Mouse (Mus musculus): Measurements from ENCODE around the gene Zbtb8os. TPM values are rescaled to one million over a fixed set of nuclear protein-coding genes. Genes with fewer than 3 reads are reported as not detected.

Zbtb8os gene
- polyA plus RNA-seq, 1 experiment from 2014 or later, result 39.1 TPM

GRCm38 (mm10) chr4:129379805-129380204 is 44.3 kb downstream of the Zbtb8os start:
- no peak overlapping the region for H3K4me2 ChIP-seq
- H3K36me3 ChIP-seq, result no peaks in the 10 kb centered on the region
- no peak overlapping the region for H3K4me3 ChIP-seq
- 0 out of 2 replicates have a peak, but pooled peaks cover 7% of the 10 kb centered on the region for H3K4me1 ChIP-seq
- ATAC-seq (ENCODE audit: insufficient number of reproducible peaks, low FRiP score, low TSS enrichment, low read depth), result no peak
- H3K9me3 ChIP-seq, result no peaks in the 10 kb centered on the region
- WGBS, result 87% methylated on average over 3 of the region's 3 CpGs
- no peak overlapping the region for H3K27ac ChIP-seq
- no peak overlapping the region for H3K9ac ChIP-seq
- no peaks in the 10 kb centered on the region for H3K27me3 ChIP-seq

GRCm38 (mm10) chr4:129381148-129381547 is 45.7 kb downstream of the Zbtb8os start:
- Histone ChIP-seq H3K9me3 (no peaks in the 10 kb centered on the region), H3K9ac (no peak overlapping the region), H3K4me1 (0 out of 2 replicates have a peak, but pooled peaks cover 2% of the 10 kb centered on the region), H3K27me3 (no peaks in the 10 kb centered on the region), H3K36me3 (no peaks in the 10 kb centered on the region), H3K27ac (no peak overlapping the region), H3K4me3 (no peak overlapping the region), H3K4me2 (no peak overlapping the region)
- no peak for ATAC-seq (ENCODE audit: insufficient number of reproducible peaks, low FRiP score, low TSS enrichment, low read depth)
- WGBS, result 76% methylated on average over 8 of the region's 8 CpGs

DNA sequence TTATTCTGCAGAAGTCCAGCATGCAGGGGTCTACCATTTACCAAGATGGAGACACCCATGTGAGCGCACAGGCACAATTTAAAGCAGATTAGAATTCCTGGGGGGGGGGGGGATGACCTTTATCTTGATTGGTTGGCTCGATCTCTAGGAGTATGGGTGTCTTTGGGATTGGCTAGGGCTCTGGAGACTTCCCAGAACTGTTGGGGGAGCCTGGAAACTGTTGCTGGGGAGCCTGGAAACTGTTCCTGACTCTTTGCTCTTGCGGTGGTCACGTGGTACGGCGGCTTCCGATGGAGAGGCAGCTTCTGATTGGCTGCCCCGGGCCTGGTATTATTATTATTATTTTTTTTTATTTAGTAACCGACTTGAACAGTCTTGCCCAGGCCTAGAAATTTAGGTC is 46.5 kb downstream of the Zbtb8os start:
- H3K4me1 ChIP-seq, result 0 out of 2 replicates have a peak, but pooled peaks cover 2% of the 10 kb centered on the region
- ATAC-seq (ENCODE audit: insufficient number of reproducible peaks, low FRiP score, low TSS enrichment, low read depth), result no peak
- H3K9ac ChIP-seq, result no peak overlapping the region
- 90% methylated on average over 9 of the region's 9 CpGs for WGBS
- H3K4me2 ChIP-seq, result no peak overlapping the region
- H3K9me3 ChIP-seq, result no peaks in the 10 kb centered on the region
- H3K27me3 ChIP-seq, result no peaks in the 10 kb centered on the region
- H3K27ac ChIP-seq, result no peak overlapping the region
- no peak overlapping the region for H3K4me3 ChIP-seq
- no peaks in the 10 kb centered on the region for H3K36me3 ChIP-seq

GRCm38 (mm10) chr4:129382488-129382887 is 47.0 kb downstream of the Zbtb8os start:
- no peak overlapping the region for H3K9ac ChIP-seq
- no peaks in the 10 kb centered on the region for H3K27me3 ChIP-seq
- H3K4me1 ChIP-seq, result 0 out of 2 replicates have a peak, but pooled peaks cover 2% of the 10 kb centered on the region
- H3K4me2 ChIP-seq, result no peak overlapping the region
- ATAC-seq (ENCODE audit: insufficient number of reproducible peaks, low FRiP score, low TSS enrichment, low read depth), result no peak
- no peak overlapping the region for H3K27ac ChIP-seq
- 88% methylated on average over 2 of the region's 2 CpGs for WGBS
- H3K4me3 ChIP-seq, result no peak overlapping the region
- H3K36me3 ChIP-seq, result no peaks in the 10 kb centered on the region
- no peaks in the 10 kb centered on the region for H3K9me3 ChIP-seq

- H3K4me2 ChIP-seq, result no peak overlapping the region
- no peak for ATAC-seq (ENCODE audit: insufficient number of reproducible peaks, low FRiP score, low TSS enrichment, low read depth)
- H3K9ac ChIP-seq, result no peak overlapping the region
- no peak overlapping the region for H3K4me3 ChIP-seq
- H3K27me3 ChIP-seq, result no peaks in the 10 kb centered on the region
- 87% methylated on average over 3 of the region's 3 CpGs for WGBS
- no peak overlapping the region for H3K27ac ChIP-seq
- no peaks in the 10 kb centered on the region for H3K36me3 ChIP-seq
- no peaks in the 10 kb centered on the region for H3K9me3 ChIP-seq
- no peaks in the 10 kb centered on the region for H3K4me1 ChIP-seq
Measured at GRCm38 (mm10) chr4:129383586-129383985, 48.1 kb downstream of the Zbtb8os start.

GRCm38 (mm10) chr4:129384440-129384839 is 48.9 kb downstream of the Zbtb8os start:
- ATAC-seq (ENCODE audit: insufficient number of reproducible peaks, low FRiP score, low TSS enrichment, low read depth), result no peak
- no peak overlapping the region for H3K27ac ChIP-seq
- no peaks in the 10 kb centered on the region for H3K4me1 ChIP-seq
- no peaks in the 10 kb centered on the region for H3K36me3 ChIP-seq
- H3K4me3 ChIP-seq, result no peak overlapping the region
- WGBS, result 29% methylated on average over 6 of the region's 6 CpGs
- H3K9me3 ChIP-seq, result no peaks in the 10 kb centered on the region
- H3K27me3 ChIP-seq, result no peaks in the 10 kb centered on the region
- H3K9ac ChIP-seq, result no peak overlapping the region
- no peak overlapping the region for H3K4me2 ChIP-seq

DNA sequence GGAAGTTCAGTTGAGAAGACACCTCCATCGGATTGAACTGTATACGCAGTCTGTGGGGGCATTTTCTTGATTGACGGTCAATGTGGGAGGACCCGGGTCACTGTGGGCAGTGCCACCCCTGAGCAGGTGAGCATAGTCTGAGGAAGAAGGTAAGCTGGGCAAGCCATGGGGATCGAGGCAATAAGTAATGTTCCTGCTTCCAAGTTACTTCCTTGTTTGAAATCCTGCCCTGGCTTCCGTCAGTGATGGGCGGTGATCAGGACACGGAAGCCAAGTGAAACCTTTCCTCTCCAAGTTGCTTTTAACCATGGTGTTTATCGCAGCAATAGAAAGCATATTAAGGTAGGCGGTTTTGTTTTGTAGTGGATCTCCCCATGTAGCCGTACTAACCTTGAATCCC is 50.2 kb downstream of the Zbtb8os start:
- Histone ChIP-seq H3K4me1 (no peaks in the 10 kb centered on the region), H3K27me3 (no peaks in the 10 kb centered on the region), H3K27ac (no peak overlapping the region), H3K4me3 (no peak overlapping the region), H3K9ac (no peak overlapping the region), H3K9me3 (no peaks in the 10 kb centered on the region), H3K4me2 (no peak overlapping the region), H3K36me3 (no peaks in the 10 kb centered on the region)
- ATAC-seq (ENCODE audit: insufficient number of reproducible peaks, low FRiP score, low TSS enrichment, low read depth), result no peak
- WGBS, result 87% methylated on average over 11 of the region's 11 CpGs

GRCm38 (mm10) chr4:129386269-129386946 is 50.9 kb downstream of the Zbtb8os start:
- H3K4me1 ChIP-seq, result no peaks in the 10 kb centered on the region
- no peak overlapping the region for H3K9ac ChIP-seq
- H3K27ac ChIP-seq, result no peak overlapping the region
- H3K4me3 ChIP-seq, result no peak overlapping the region
- H3K36me3 ChIP-seq, result no peaks in the 10 kb centered on the region
- WGBS, result 87% methylated on average over 8 of the region's 8 CpGs
- no peaks in the 10 kb centered on the region for H3K27me3 ChIP-seq
- ATAC-seq (ENCODE audit: insufficient number of reproducible peaks, low FRiP score, low TSS enrichment, low read depth), result no peak
- no peak overlapping the region for H3K4me2 ChIP-seq
- no peaks in the 10 kb centered on the region for H3K9me3 ChIP-seq

DNA sequence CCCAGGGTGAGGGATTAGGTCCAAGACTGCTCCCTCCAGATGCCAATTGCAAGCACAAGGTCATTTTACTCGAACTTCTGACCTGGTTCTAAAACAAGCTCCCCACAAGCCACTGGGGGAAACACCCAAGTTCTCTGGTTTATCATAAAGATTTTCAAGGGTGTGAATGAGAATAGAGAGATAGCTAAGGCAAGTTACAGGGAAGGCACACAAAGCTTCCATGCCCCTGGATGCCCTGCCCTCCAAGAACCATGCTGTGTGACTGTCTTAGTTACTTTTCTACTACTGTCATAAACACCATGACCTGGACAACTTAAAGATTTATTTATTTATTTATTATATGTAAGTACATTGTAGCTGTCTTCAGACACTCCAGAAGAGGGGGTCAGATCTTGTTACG is 51.5 kb downstream of the Zbtb8os start:
- no peaks in the 10 kb centered on the region for H3K27me3 ChIP-seq
- 75% methylated on average over 2 of the region's 2 CpGs for WGBS
- H3K4me1 ChIP-seq, result no peaks in the 10 kb centered on the region
- no peak overlapping the region for H3K27ac ChIP-seq
- H3K9me3 ChIP-seq, result no peaks in the 10 kb centered on the region
- no peak overlapping the region for H3K9ac ChIP-seq
- H3K4me3 ChIP-seq, result no peak overlapping the region
- ATAC-seq (ENCODE audit: insufficient number of reproducible peaks, low FRiP score, low TSS enrichment, low read depth), result no peak
- no peaks in the 10 kb centered on the region for H3K36me3 ChIP-seq
- H3K4me2 ChIP-seq, result no peak overlapping the region

DNA sequence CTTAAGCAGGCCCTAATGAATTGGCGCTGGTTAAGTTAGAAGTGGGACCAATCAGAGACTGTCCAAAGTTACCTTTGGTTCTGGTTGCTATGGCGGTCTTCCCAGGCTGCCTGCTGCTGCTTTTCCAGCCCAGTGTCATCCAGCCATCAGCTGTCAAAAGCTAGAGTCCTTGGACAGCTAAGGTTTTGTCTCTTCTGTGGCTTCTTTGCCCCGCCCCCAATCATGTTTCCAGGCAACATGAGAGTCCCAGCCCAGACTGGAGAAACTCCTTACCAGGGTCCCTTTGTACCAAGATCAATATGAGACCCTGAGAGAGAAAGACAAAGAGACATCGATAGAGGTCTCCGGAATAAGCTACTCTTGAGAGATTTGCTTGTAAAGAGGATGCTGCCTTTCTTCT is 52.9 kb downstream of the Zbtb8os start:
- no peak overlapping the region for H3K4me2 ChIP-seq
- WGBS, result 90% methylated on average over 5 of the region's 5 CpGs
- no peak for ATAC-seq (ENCODE audit: insufficient number of reproducible peaks, low FRiP score, low TSS enrichment, low read depth)

DNA sequence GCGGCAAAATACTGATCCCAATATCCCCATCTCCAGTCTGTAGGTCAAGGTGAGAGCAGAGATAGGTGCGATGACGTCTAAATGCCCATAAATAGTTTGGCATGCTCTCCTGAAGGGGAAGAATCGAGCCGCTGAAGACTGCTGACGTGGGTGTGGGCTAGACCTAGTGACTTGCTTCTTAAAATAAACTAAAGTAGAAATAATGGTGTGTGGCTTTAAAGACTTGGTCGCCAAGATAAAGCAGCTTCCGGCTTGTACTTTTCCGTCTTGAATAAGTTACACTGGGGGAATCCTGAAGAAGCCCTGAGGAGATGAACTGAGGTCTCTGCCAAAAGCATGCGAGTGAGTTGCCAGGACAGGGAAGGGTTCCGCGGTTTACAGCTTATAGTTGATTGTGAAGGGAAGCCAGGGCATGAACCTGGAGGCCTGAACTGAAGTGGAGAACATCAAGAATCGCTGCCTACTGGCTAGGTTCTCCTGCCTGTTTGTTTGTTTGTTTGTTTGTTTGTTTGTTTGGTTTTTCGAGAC is 54.8 kb downstream of the Zbtb8os start:
- Histone ChIP-seq H3K9ac (no peak overlapping the region), H3K27me3 (no peaks in the 10 kb centered on the region), H3K4me2 (no peak overlapping the region), H3K4me3 (no peak overlapping the region), H3K9me3 (no peaks in the 10 kb centered on the region), H3K4me1 (0 out of 2 replicates have a peak, but pooled peaks cover 9% of the 10 kb centered on the region), H3K36me3 (no peaks in the 10 kb centered on the region), H3K27ac (no peak overlapping the region)
- 75% methylated on average over 14 of the region's 14 CpGs for WGBS
- no peak for ATAC-seq (ENCODE audit: insufficient number of reproducible peaks, low FRiP score, low TSS enrichment, low read depth)

More for the DNA sequence above, 52.9 kb downstream of the Zbtb8os start:
- no peak overlapping the region for H3K27ac ChIP-seq
- H3K36me3 ChIP-seq, result no peaks in the 10 kb centered on the region
- H3K4me3 ChIP-seq, result no peak overlapping the region
- H3K9me3 ChIP-seq, result no peaks in the 10 kb centered on the region
- H3K9ac ChIP-seq, result no peak overlapping the region
- H3K27me3 ChIP-seq, result no peaks in the 10 kb centered on the region
- no peaks in the 10 kb centered on the region for H3K4me1 ChIP-seq

GRCm38 (mm10) chr4:129390936-129391557 is 55.6 kb downstream of the Zbtb8os start:
- Histone ChIP-seq H3K4me3 (no peak overlapping the region), H3K27ac (no peak overlapping the region), H3K4me2 (no peak overlapping the region), H3K4me1 (0 out of 2 replicates have a peak, but pooled peaks cover 9% of the 10 kb centered on the region), H3K36me3 (no peaks in the 10 kb centered on the region), H3K9ac (no peak overlapping the region), H3K27me3 (no peaks in the 10 kb centered on the region), H3K9me3 (no peaks in the 10 kb centered on the region)
- no peak for ATAC-seq (ENCODE audit: insufficient number of reproducible peaks, low FRiP score, low TSS enrichment, low read depth)
- WGBS, result 82% methylated on average over 7 of the region's 7 CpGs

Measured in limb, embryonic 15.5 days (tissue).